Mouse (Mus musculus) heart, embryonic 14.5 days (tissue): ENCODE measurements at regions not wholly inside any gene's neighbourhood (a gene's known extent, or its start where the extent isn't known, plus 50 kb on each side); places are given as distances from the start of the nearest gene placed in this dataset.
A peak's percentile ranks its signal among the peaks of the same experiment; 100 is the strongest.

Source experiments
- ATAC-seq: fragments of 200-750 bp; cut with Nextera tagmentation; 2 replicates; pipeline ENCODE4 v1.8.0; 2017; ENCODE audit warnings: low read depth, moderate TSS enrichment; ENCODE audit not compliant: insufficient number of reproducible peaks, insufficient read depth, low FRiP score
- H3K27ac ChIP-seq, 2 experiments: fragments of 200-500 bp in 1 of 2; fragments of 300-500 bp in 1 of 2; sonication (generic) in 1 of 2; replicated peaks in 1 of 2; 2 replicates each; pipeline ENCODE4 v1.5.1; 2012 to 2014; ENCODE audit warnings: low read depth in 2 of 2, low read length in 2 of 2, control low read depth in 1 of 2, mild to moderate bottlenecking in 1 of 2, mixed read lengths in 1 of 2; ENCODE audit not compliant: control insufficient read depth in 1 of 2, insufficient read depth in 1 of 2
- H3K27me3 ChIP-seq: fragments of 300-500 bp; sonication (generic); 2 replicates; pipeline ENCODE4 v1.6.1; 2014; ENCODE audit warnings: mild to moderate bottlenecking, low read length, control low read depth; ENCODE audit not compliant: control insufficient read depth, insufficient read depth
- H3K36me3 ChIP-seq: fragments of 300-500 bp; sonication (generic); 2 replicates; pipeline ENCODE4 v1.6.1; 2014; ENCODE audit warnings: mild to moderate bottlenecking, control low read depth, low read length, mixed read lengths; ENCODE audit not compliant: control insufficient read depth, insufficient read depth
- H3K4me1 ChIP-seq, 2 experiments: fragments of 200-500 bp in 1 of 2; fragments of 300-500 bp in 1 of 2; sonication (generic) in 1 of 2; 2 replicates each; pipeline ENCODE4 v1.6.1; 2012 to 2014; ENCODE audit warnings: low read length in 2 of 2, control low read depth in 1 of 2, mixed read lengths in 1 of 2; ENCODE audit not compliant: control insufficient read depth in 2 of 2, insufficient read depth in 2 of 2
- H3K4me2 ChIP-seq: fragments of 300-500 bp; sonication (generic); 2 replicates; pipeline ENCODE4 v1.6.1; 2014; ENCODE audit warnings: mild to moderate bottlenecking, low read length
- H3K4me3 ChIP-seq, 2 experiments: fragments of 200-500 bp in 1 of 2; fragments of 300-500 bp in 1 of 2; sonication (generic) in 1 of 2; 2 replicates each; pipeline ENCODE4 v1.5.1; 2012 to 2014; ENCODE audit warnings: low read length in 2 of 2, mild to moderate bottlenecking in 2 of 2, control low read depth in 1 of 2, low read depth in 1 of 2, moderate library complexity in 1 of 2; ENCODE audit not compliant: control insufficient read depth in 1 of 2, insufficient read depth in 1 of 2
- H3K9ac ChIP-seq: fragments of 300-500 bp; sonication (generic); 2 replicates; pipeline ENCODE4 v1.6.1; 2014; ENCODE audit warnings: mild to moderate bottlenecking, low read length
- H3K9me3 ChIP-seq: fragments of 300-500 bp; sonication (generic); 2 replicates; pipeline ENCODE4 v1.6.1; 2016; ENCODE audit warnings: low read length, control low read depth; ENCODE audit not compliant: control insufficient read depth
- WGBS: fragments of 180-500 bp; shearing (Covaris S2); extraction: QIAGEN DNeasy Blood & Tissue Kit; methylation state at CpG from one replicate; pipeline ENCODE4 v1.1.7; 2014; 5-methylcytosine and 5-hydroxymethylcytosine counted together

GRCm38 (mm10) chr8:8820614-8821013 lies 130.3 kb upstream of the Arglu1 start:
- H3K9me3 ChIP-seq, result no peaks in the 10 kb centered on the region
- H3K27me3 ChIP-seq, result no peaks in the 10 kb centered on the region
- H3K4me3 ChIP-seq, result no peak overlapping the region
- H3K27ac ChIP-seq, result peak overlapping the region; percentile 7 to 34; a peak in 2 of 4 replicates
- WGBS, result 31% methylated on average over 6 of the region's 6 CpGs
- H3K4me2 ChIP-seq, result peak overlapping the region; percentile 5; the same call in 1 of the 2 replicates
- no peak for ATAC-seq
- no peak overlapping the region for H3K9ac ChIP-seq
- no peaks in the 10 kb centered on the region for H3K36me3 ChIP-seq
- peaks cover 10 to 14% of the 10 kb centered on the region in 2 experiments for H3K4me1 ChIP-seq

- Histone ChIP-seq H3K4me2 (no peak overlapping the region), H3K4me1 (peaks cover 10 to 14% of the 10 kb centered on the region in 2 experiments), H3K9ac (no peak overlapping the region), H3K9me3 (no peaks in the 10 kb centered on the region), H3K27me3 (no peaks in the 10 kb centered on the region), H3K27ac (peak overlapping the region in 1 of 2 experiments; percentile 51; a peak in 2 of 4 replicates), H3K36me3 (no peaks in the 10 kb centered on the region), H3K4me3 (no peak overlapping the region)
- 72% methylated on average over 9 of the region's 9 CpGs for WGBS
- ATAC-seq, result no peak
These were observed 129.1 kb upstream of the Arglu1 start for GRCm38 (mm10) chr8:8819233-8819931.

DNA sequence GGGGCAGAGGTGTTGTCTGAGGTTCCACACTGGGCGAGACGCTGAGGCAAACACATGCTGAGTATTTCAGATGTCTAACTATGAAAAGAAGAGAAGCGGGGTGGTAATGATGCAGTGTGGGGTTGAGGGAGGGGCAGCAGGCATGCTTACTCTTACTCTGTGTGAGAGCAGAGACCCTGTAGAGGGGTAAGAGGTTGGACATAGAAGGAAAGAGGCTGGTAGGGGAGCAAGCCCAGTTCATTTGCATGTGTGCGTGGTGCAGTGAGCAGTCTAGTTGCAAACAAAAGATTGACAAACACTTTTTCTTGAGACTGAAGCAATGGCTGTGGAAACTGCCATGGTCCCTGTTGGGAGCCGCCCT lies 122.5 kb upstream of the Arglu1 start:
- no peak overlapping the region for H3K4me3 ChIP-seq
- ATAC-seq, result no peak
- no peaks in the 10 kb centered on the region for H3K27me3 ChIP-seq
- no peak overlapping the region for H3K9ac ChIP-seq
- no peaks in the 10 kb centered on the region; a peak in 1 of 4 replicates for H3K4me1 ChIP-seq
- no peak overlapping the region for H3K27ac ChIP-seq
- no peak overlapping the region for H3K4me2 ChIP-seq
- WGBS, result 89% methylated on average over 5 of the region's 5 CpGs
- H3K36me3 ChIP-seq, result no peaks in the 10 kb centered on the region
- H3K9me3 ChIP-seq, result no peaks in the 10 kb centered on the region

DNA sequence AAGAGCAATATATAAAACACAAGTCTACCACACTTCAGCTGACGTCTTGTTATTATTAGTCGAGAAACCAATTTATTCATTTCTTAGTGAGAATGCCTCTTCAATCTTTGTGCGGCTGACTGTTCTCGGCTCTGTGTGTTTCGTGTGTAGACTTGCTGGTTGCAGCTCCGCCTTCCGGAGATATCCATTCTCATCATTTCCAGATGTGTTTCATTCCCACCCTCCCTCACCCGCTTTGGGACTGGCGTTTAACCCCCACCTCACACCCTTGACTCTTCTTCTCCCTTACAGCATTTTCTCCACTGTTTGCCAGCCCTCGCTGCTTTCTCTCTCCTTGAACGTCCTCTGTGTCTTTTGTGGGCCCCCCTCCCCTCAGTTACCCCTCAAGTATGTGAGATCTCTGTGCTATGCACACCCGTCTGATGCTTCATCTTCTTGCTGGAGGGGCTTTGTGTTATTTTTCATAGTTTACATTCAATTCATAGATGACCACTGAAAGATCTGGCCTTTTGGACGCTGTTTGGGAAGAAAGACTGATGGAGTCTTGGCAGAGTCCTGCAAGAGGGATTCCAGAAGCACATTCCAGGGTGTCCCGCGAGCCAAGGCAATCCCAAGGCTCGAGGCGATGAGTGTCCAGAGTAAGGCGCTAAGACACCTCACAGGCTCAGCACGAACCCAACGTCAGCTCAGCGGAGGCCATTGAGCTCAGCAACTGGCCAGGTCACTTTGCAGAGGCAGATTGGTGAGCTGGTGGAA lies 121.9 kb upstream of the Arglu1 start:
- H3K36me3 ChIP-seq, result no peaks in the 10 kb centered on the region
- no peak overlapping the region for H3K27ac ChIP-seq
- 75% methylated on average over 21 of the region's 21 CpGs for WGBS
- H3K4me3 ChIP-seq, result no peak overlapping the region
- no peak overlapping the region for H3K9ac ChIP-seq
- H3K4me1 ChIP-seq, result no peaks in the 10 kb centered on the region; a peak in 1 of 4 replicates
- H3K9me3 ChIP-seq, result no peaks in the 10 kb centered on the region
- no peak overlapping the region for H3K4me2 ChIP-seq
- ATAC-seq, result no peak
- no peaks in the 10 kb centered on the region for H3K27me3 ChIP-seq

GRCm38 (mm10) chr8:8810928-8811327 lies 120.6 kb upstream of the Arglu1 start:
- Histone ChIP-seq H3K9me3 (no peaks in the 10 kb centered on the region), H3K36me3 (no peaks in the 10 kb centered on the region), H3K27me3 (no peaks in the 10 kb centered on the region), H3K4me3 (no peak overlapping the region), H3K4me2 (no peak overlapping the region), H3K27ac (no peak overlapping the region), H3K9ac (no peak overlapping the region), H3K4me1 (no peaks in the 10 kb centered on the region; a peak in 1 of 4 replicates)
- no peak for ATAC-seq
- WGBS, result 79% methylated on average over 4 of the region's 4 CpGs

DNA sequence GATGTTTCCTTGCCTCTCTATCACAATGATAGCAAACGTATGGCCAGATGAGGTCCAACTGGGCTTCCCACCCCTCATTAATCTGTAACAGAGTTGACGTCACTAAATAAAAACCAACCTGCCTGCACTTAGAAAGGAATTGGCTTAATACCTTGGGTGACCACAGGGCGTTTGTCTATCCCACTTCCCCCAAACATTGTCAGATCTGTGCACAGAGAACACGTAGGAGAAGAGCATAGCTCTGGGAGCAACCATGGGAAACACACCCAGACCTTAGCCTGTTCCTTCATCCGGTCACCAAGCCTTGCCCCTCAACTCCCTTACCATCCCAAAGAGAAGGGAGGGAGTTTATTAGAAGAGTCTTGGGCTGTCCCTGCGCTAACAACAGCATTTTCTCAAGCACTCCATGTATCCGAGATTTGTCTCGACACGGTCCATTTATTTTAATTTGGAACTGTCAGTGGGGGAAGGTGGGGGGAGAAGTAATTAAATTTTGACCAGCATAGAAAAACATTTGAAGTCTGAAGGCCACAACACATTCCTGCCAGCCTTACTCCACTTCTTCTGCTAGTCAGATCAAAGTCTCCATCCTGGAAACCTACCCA lies 119.6 kb upstream of the Arglu1 start:
- Histone ChIP-seq H3K4me1 (no peaks in the 10 kb centered on the region; a peak in 1 of 4 replicates), H3K27me3 (no peaks in the 10 kb centered on the region)
- WGBS, result 77% methylated on average over 9 of the region's 9 CpGs

DNA sequence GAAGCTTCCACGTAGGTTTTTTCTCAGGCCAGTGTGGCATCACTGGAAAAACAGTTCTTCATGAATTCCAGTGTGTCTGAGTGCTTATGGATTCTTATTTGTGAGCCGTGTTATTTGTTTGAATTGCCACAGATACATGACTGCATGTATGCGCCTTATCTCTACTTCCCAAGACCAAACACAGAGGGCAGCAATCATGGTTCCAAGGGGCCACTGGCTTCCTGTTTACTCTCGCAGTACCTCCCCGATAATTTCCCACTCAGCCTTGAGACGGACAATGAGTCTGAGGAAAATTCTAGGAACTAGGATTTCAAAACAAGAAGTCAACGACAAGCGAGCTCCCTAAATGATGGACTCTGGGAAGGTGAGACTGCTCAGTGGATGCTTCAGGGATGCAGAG lies 119.0 kb upstream of the Arglu1 start:
- Histone ChIP-seq H3K27me3 (no peaks in the 10 kb centered on the region), H3K27ac (no peak overlapping the region), H3K4me3 (no peak overlapping the region), H3K9me3 (no peaks in the 10 kb centered on the region), H3K4me1 (no peaks in the 10 kb centered on the region; a peak in 1 of 4 replicates), H3K4me2 (no peak overlapping the region), H3K36me3 (no peaks in the 10 kb centered on the region), H3K9ac (no peak overlapping the region)
- WGBS, result 70% methylated on average over 8 of the region's 8 CpGs
- ATAC-seq, result no peak

More for the DNA sequence above, 119.6 kb upstream of the Arglu1 start:
- Histone ChIP-seq H3K27ac (no peak overlapping the region), H3K9ac (no peak overlapping the region), H3K4me3 (no peak overlapping the region), H3K4me2 (no peak overlapping the region), H3K9me3 (no peaks in the 10 kb centered on the region), H3K36me3 (no peaks in the 10 kb centered on the region)
- ATAC-seq, result no peak
